Mouse (Mus musculus) spleen, adult 2 months (tissue): ENCODE results near the gene Fermt3.

Experiments used
- CTCF ChIP-seq: fragments of 200-500 bp; IDR thresholded peaks from 2 replicates; pipeline ENCODE4 v1.5.1; 2011; ENCODE audit warnings: mild to moderate bottlenecking, inconsistent platforms; ENCODE audit not compliant: insufficient read depth, insufficient read length, insufficient replicate concordance; ENCODE audit errors: extremely low read depth
- POLR2A ChIP-seq: fragments of 200-500 bp; IDR thresholded peaks from 2 replicates; pipeline ENCODE4 v1.6.1; 2011; ENCODE audit warnings: low read depth, low read length, inconsistent platforms

GRCm38 (mm10) chr19:6987904-6988285 lies 31.4 kb downstream of the Fermt3 start:
- TF ChIP-seq POLR2A = no peak
- no peak for TF ChIP-seq CTCF
